Mouse (Mus musculus) layer of hippocampus, postnatal 36 days (tissue): Measurements from ENCODE around the gene Atp9a. TPM values are rescaled to one million over a fixed set of nuclear protein-coding genes. Genes with fewer than 3 reads are reported as not detected.
A peak's percentile ranks its signal among the peaks of the same experiment; 100 is the strongest.

Experiments
- DNase-seq, 2 experiments: peaks; one replicate each; pipeline ENCODE4 v3.0.0; 2022
- microRNA-seq, 2 experiments: library from miRNA; unstranded; fragments of <30 nt; microRNA quantifications; one replicate each; pipeline ENCODE4 v1.2.0; 2021
- total RNA-seq, 2 experiments: library from RNA; stranded (reverse); gene quantifications; 2 replicates each; pipeline ENCODE4 v1.2.3; 2021

The Atp9a gene
- total RNA-seq, 2 experiments from 2014 or later, result 342 to 346 TPM

GRCm38 (mm10) chr2:168595693-168596092, 146.5 kb downstream of the Atp9a start:
- no peak for DNase-seq

GRCm38 (mm10) chr2:168593676-168594075, 148.5 kb downstream of the Atp9a start:
- DNase-seq, result no peak

GRCm38 (mm10) chr2:168593004-168593403, 149.2 kb downstream of the Atp9a start:
- DNase-seq, result no peak

- DNase-seq, result no peak
Measured at GRCm38 (mm10) chr2:168591076-168591475, 151.1 kb downstream of the Atp9a start.

- no peak for DNase-seq
Measured at GRCm38 (mm10) chr2:168590556-168590955, 151.7 kb downstream of the Atp9a start.

GRCm38 (mm10) chr2:168590168-168590551, 152.0 kb downstream of the Atp9a start:
- DNase-seq, result no peak

GRCm38 (mm10) chr2:168589368-168590167, 152.6 kb downstream of the Atp9a start:
- DNase-seq, result no peak

GRCm38 (mm10) chr2:168588591-168589367, 153.4 kb downstream of the Atp9a start:
- DNase-seq, result peak in 1 of 2 experiments; percentile 36

GRCm38 (mm10) chr2:168587159-168587558, 155.1 kb downstream of the Atp9a start:
- no peak for DNase-seq

- DNase-seq, result no peak
Measured at GRCm38 (mm10) chr2:168586512-168586911, 155.7 kb downstream of the Atp9a start.

- DNase-seq, result no peak
Measured at GRCm38 (mm10) chr2:168584857-168585256, 157.4 kb downstream of the Atp9a start.

Small RNA genes within 50 kb of the gene (microRNA-seq; reads per million reads assigned to microRNA genes)
- gene Mir7004, result 9.0 to 10.8 reads per million in 2 experiments

Other genes starting within 250 kb of the Atp9a start
- gene Nfatc2, start 140.8 kb downstream of the Atp9a start, total RNA-seq, result 10 to 100 TPM; 19.9 to 20.1 TPM
- under 1 TPM; 0.57 to 0.83 TPM for gene Sall4, start 25.5 kb upstream of the Atp9a start, total RNA-seq
- gene Zfp64, start 213.2 kb upstream of the Atp9a start, total RNA-seq, result 10 to 100 TPM; 15.8 to 16.0 TPM